In the genomic region with DNA sequence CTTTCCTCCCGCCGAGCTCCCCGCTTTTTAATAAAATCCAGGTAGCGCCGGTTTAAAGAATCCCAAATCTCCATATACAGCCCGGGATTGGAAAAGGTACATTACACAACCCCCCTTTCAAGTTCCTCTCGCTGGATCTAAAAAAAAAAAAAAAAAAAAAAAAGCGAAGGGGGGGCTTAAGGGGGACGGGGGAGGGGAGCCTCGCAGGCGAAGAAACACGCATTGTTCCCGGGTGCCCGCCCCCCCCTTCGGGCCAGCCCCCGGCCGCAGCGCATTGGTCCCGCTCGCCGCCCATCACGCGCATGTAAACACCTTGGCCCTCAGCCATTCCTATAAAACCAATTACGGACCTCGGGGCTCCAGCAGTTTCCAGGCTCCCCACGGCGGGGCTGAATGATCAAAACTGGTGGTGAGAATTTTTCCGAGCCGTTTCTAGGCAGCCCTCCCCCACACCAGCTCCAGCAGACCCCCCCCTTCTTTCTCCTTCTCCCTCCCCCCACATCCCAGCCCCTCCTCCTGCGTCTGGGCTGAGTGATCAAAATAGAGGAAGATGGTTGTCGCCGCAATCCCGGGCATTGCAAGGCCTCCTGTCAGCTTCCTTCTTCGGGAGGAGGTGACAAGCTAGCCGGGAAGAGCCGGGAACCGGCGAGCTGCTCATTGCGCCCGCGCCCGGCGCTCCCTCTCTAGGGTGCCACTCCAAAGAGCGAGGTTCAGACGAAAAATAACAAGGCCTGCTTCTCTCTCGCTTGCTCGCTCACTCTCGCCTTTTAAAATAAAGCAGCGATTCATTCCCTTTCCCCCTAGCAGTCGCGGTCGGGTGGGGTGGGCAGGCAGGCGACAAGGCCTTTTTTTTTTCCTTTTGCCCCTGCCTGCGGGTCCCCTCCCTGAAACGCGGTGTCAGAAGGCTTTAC, we compare ENCODE assay signal across 8 mouse cellular contexts. TPM values are rescaled to one million over a fixed set of nuclear protein-coding genes. Genes with fewer than 3 reads are reported as not detected.
DNase-seq lines count a peak whose midpoint lies in the region; ATAC-seq and TF ChIP-seq lines count a peak whose summit lies in the region.

A gene (minus strand): TSS at position 139 of the 911 bp plus-strand sequence.

- under 1% methylated on average over 54 of the region's 56 CpGs for WGBS in hindbrain, embryonic 14.5 days

- CTCF ChIA-PET in Patski (lab: Charles Lee) = no interaction called here

- peak within 1 kb of the TSS; percentile 100 for H3K9ac ChIP-seq in hindbrain, embryonic 14.5 days

- POLR2A ChIA-PET in Patski (lab: Charles Lee) = interaction anchor here (0.6 to 4.1 kb wide), 16 partner anchors 7 to 172 kb away, joined by 3 to 28 read pairs (median 4); a partner anchor contains a TSS

- no peaks in the 10 kb centered on the region for H3K9me3 ChIP-seq in hindbrain, embryonic 14.5 days (ENCODE audit: control insufficient read depth, low read length)

- peaks cover 11% of the 10 kb centered on the region; the same call in 1 of the 2 replicates for H3K4me1 ChIP-seq in hindbrain, embryonic 14.5 days (replicated peaks; ENCODE audit: control insufficient read depth, insufficient read depth, low read length)

- H3K4me2 ChIP-seq in hindbrain, embryonic 14.5 days (replicated peaks) = peak within 1 kb of the TSS; percentile 99

- in situ Hi-C loops in Patski (cut with MboI; ENCODE audit: low pct_unique_long_range_greater_than_20kb) = no loop called here

- no peaks in the 10 kb centered on the region for H3K27me3 ChIP-seq in Patski
- no peaks in the 10 kb centered on the region for H3K27me3 ChIP-seq in hindbrain, embryonic 14.5 days (ENCODE audit: control insufficient read depth, insufficient read depth, low read length)

- DNase-seq in Patski (ENCODE audit: low read depth, low spot score) = peak; percentile 99
- DNase-seq in cerebellum, postnatal 25 days = peak; percentile 100
- DNase-seq in frontal cortex, postnatal 36 days (ENCODE audit: low spot score in 2 of 2) = peak; percentile 99
- peak; percentile 100 for DNase-seq in hindbrain, embryonic 14.5 days (ENCODE audit: low spot score)
- DNase-seq in layer of hippocampus, postnatal 36 days = peak; percentile 98 to 99
- peak; percentile 98 for DNase-seq in lung, postnatal 25 days (ENCODE audit: low spot score)
- peak; percentile 100 for DNase-seq in retina, embryonic 14.5 days (ENCODE audit: low spot score)
- peak; percentile 98 to 99 for DNase-seq in urinary bladder, adult 18-20 months (ENCODE audit: low spot score in 2 of 2)

- no peaks in the 10 kb centered on the region for H3K36me3 ChIP-seq in hindbrain, embryonic 14.5 days (replicated peaks; ENCODE audit: control insufficient read depth, insufficient read depth)

- H3K27ac ChIP-seq in hindbrain, embryonic 14.5 days = peak within 1 kb of the TSS; percentile 100

- no peak for ATAC-seq in Patski
- ATAC-seq in hindbrain, embryonic 14.5 days (ENCODE audit: low FRiP score) = peak; percentile 82

- peak within 1 kb of the TSS; percentile 98 for H3K4me3 ChIP-seq in hindbrain, embryonic 14.5 days (replicated peaks; ENCODE audit: low read length)

- no peak for TF ChIP-seq CTCF in Patski (IDR thresholded peaks at IDR 0.05)

RNA-seq across cellular contexts. Expression of the gene that starts here (rescaled TPM):
- 116 TPM for polyA plus RNA-seq in Patski (2021)
- polyA plus RNA-seq in hindbrain, embryonic 14.5 days (2014; fragmentation: Nextera tagmentation; extraction: Ambion mirVana) = 34.1 and 38.9 TPM in 2 replicates
- total RNA-seq in layer of hippocampus, postnatal 36 days (2021) = 100 to 1,000 TPM; 146 to 156 TPM
